Mouse (Mus musculus): ENCODE measurements around the gene Npvf.

The Npvf gene

GRCm38 (mm10) chr6:50654356-50654755 lies at the start of gene Npvf:
Gene Npvf (minus strand): TSS chr6:50654439.
- DNase-seq (ENCODE audit: low spot score in 2 of 2), result no peak

- no peak for DNase-seq (ENCODE audit: low spot score in 2 of 2)
These were observed 35.0 kb upstream of the Npvf start for GRCm38 (mm10) chr6:50689121-50689815.

- no peak for DNase-seq (ENCODE audit: low spot score in 2 of 2)
These were observed 30.6 kb upstream of the Npvf start for GRCm38 (mm10) chr6:50684646-50685415.

- no peak for DNase-seq (ENCODE audit: low spot score in 2 of 2)
These were observed 27.3 kb upstream of the Npvf start for GRCm38 (mm10) chr6:50681491-50681890.

GRCm38 (mm10) chr6:50680224-50681215 lies 26.3 kb upstream of the Npvf start:
- no peak for DNase-seq (ENCODE audit: low spot score in 2 of 2)

GRCm38 (mm10) chr6:50679486-50679828 lies 25.2 kb upstream of the Npvf start:
- DNase-seq (ENCODE audit: low spot score in 2 of 2), result no peak

- DNase-seq (ENCODE audit: low spot score in 2 of 2), result peak; percentile 37 to 75
These were observed 24.7 kb upstream of the Npvf start for GRCm38 (mm10) chr6:50678826-50679485.

- DNase-seq (ENCODE audit: low spot score in 2 of 2), result no peak
These were observed 17.0 kb upstream of the Npvf start for GRCm38 (mm10) chr6:50671191-50671590.

GRCm38 (mm10) chr6:50666937-50667336 lies 12.7 kb upstream of the Npvf start:
- DNase-seq (ENCODE audit: low spot score in 2 of 2), result no peak

GRCm38 (mm10) chr6:50665020-50665419 lies 10.8 kb upstream of the Npvf start:
- DNase-seq (ENCODE audit: low spot score in 2 of 2), result no peak

- no peak for DNase-seq (ENCODE audit: low spot score in 2 of 2)
These were observed 10.0 kb upstream of the Npvf start for GRCm38 (mm10) chr6:50664193-50664592.

- no peak for DNase-seq (ENCODE audit: low spot score in 2 of 2)
These were observed 8.8 kb upstream of the Npvf start for GRCm38 (mm10) chr6:50662925-50663583.

- DNase-seq (ENCODE audit: low spot score in 2 of 2), result no peak
These were observed 7.5 kb upstream of the Npvf start for GRCm38 (mm10) chr6:50661729-50662128.

GRCm38 (mm10) chr6:50658466-50658865 lies 4.2 kb upstream of the Npvf start:
- DNase-seq (ENCODE audit: low spot score in 2 of 2), result no peak

- DNase-seq (ENCODE audit: low spot score in 2 of 2), result no peak
These were observed 3.8 kb upstream of the Npvf start for GRCm38 (mm10) chr6:50658018-50658417.

GRCm38 (mm10) chr6:50656426-50656825 lies 2.2 kb upstream of the Npvf start:
- no peak for DNase-seq (ENCODE audit: low spot score in 2 of 2)

- no peak for DNase-seq (ENCODE audit: low spot score in 2 of 2)
These were observed 1.7 kb upstream of the Npvf start for GRCm38 (mm10) chr6:50655925-50656324.

- no peak for DNase-seq (ENCODE audit: low spot score in 2 of 2)
These were observed 6.6 kb downstream of the Npvf start for GRCm38 (mm10) chr6:50647656-50648055.

- DNase-seq (ENCODE audit: low spot score in 2 of 2), result no peak
These were observed 7.6 kb downstream of the Npvf start for GRCm38 (mm10) chr6:50646659-50647058.

GRCm38 (mm10) chr6:50644701-50645100 lies 9.5 kb downstream of the Npvf start:
- no peak for DNase-seq (ENCODE audit: low spot score in 2 of 2)

- no peak for DNase-seq (ENCODE audit: low spot score in 2 of 2)
These were observed 12.3 kb downstream of the Npvf start for GRCm38 (mm10) chr6:50641898-50642297.
